Mouse (Mus musculus): ENCODE measurements around the gene Fibp. TPM values are rescaled to one million over a fixed set of nuclear protein-coding genes. Genes with fewer than 3 reads are reported as not detected.
A peak's percentile ranks its signal among the peaks of the same experiment; 100 is the strongest.
"Not testable (repeated sequence)": the region's sequence is repeated elsewhere in the genome, so short reads cannot be mapped to it uniquely, and the experiment has no call there.

Gene Fibp
- polyA plus RNA-seq, 1 experiment from 2014 or later = 133 TPM

- Histone ChIP-seq H3K9ac (replicated peaks; ENCODE audit: low read depth) (peak within 1 kb of the TSS; percentile 27), H3K4me3 (ENCODE audit: low read depth, low read length) (peak within 1 kb of the TSS; percentile 39), H3K27me3 (replicated peaks; ENCODE audit: insufficient read depth, low read length) (no peaks in the 10 kb centered on the region), H3K27ac (ENCODE audit: low read length) (peak within 1 kb of the TSS; percentile 98), H3K4me1 (ENCODE audit: insufficient read depth, low read depth, low read length) (peaks cover 21% of the 10 kb centered on the region; the same call in 1 of the 2 replicates), H3K9me3 (ENCODE audit: low read length) (no peaks in the 10 kb centered on the region), H3K4me2 (replicated peaks; ENCODE audit: low read depth, low read length) (peak within 1 kb of the TSS; percentile 69), H3K36me3 (ENCODE audit: insufficient read depth, low read length) (peaks cover 7% of the 10 kb centered on the region)
- DNase-seq (ENCODE audit: low spot score) (peak; percentile 99), ATAC-seq (peak; percentile 66)
- WGBS = 0% methylated on average over 39 of the region's 39 CpGs
- TF ChIP-seq CTCF (IDR thresholded peaks at IDR 0.05) (peak; percentile 95), EP300 (IDR thresholded peaks at IDR 0.05) (peak; percentile 85; the same call in 1 of the 2 replicates)
These were observed 27.5 kb downstream of the Fibp start, which contains the start of gene Mus81 for GRCm38 (mm10) chr19:5487768-5488550. Gene Mus81, minus strand, starts transcription at chr19:5488402.

DNA sequence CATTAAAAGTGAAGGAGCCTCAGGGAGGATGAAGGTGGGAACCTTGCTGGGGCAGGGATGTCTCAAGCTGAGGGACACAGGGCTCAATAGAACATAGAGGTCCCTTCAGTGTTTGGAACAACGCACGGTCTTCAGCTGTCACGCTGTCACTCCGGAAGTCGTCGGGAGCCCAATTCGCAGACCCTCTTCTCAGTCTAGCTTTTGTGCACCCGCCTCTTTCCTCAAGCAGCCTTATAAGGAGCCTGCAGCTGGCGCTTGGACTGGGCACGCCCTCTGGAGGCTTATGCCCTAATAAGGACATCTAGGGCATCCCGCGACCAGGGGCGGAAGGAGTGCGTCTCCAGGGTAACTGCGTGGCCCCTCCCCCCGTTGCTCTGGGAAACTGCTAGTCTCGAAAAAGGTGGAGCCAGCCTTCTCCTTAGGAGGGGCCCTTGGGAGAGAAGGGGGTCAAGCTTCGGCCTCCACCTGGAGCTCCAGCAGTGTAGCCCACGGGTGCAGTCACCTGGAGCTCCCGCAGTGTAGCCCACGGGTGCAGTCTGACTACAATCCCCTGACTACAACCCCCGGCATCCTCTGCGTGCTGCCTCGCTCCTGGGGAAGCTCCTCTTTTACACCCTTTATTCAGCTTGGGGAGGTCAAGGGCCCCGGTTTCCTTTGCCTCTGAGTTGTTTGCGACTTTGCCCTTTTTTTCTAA, 28.6 kb downstream of the Fibp start:
- H3K27ac ChIP-seq (ENCODE audit: low read length) = peak overlapping the region; percentile 98
- ATAC-seq (peak; percentile 79), DNase-seq (ENCODE audit: low spot score) (peak; percentile 99)
- peak overlapping the region; percentile 69 for H3K4me2 ChIP-seq (replicated peaks; ENCODE audit: low read depth, low read length)
- H3K9ac ChIP-seq (replicated peaks; ENCODE audit: low read depth) = peak overlapping the region; percentile 27; the same call in 1 of the 2 replicates
- peaks cover 21% of the 10 kb centered on the region; the same call in 1 of the 2 replicates for H3K4me1 ChIP-seq (ENCODE audit: insufficient read depth, low read depth, low read length)
- no peaks in the 10 kb centered on the region for H3K27me3 ChIP-seq (replicated peaks; ENCODE audit: insufficient read depth, low read length)
- WGBS = under 1% methylated on average over 26 of the region's 26 CpGs
- peak overlapping the region; percentile 39 for H3K4me3 ChIP-seq (ENCODE audit: low read depth, low read length)
- TF ChIP-seq EP300 (IDR thresholded peaks at IDR 0.05) (no peak), CTCF (IDR thresholded peaks at IDR 0.05) (peak; percentile 41)
- peaks cover 9% of the 10 kb centered on the region for H3K36me3 ChIP-seq (ENCODE audit: insufficient read depth, low read length)
- H3K9me3 ChIP-seq (ENCODE audit: low read length) = no peaks in the 10 kb centered on the region

- peaks cover 13% of the 10 kb centered on the region for H3K36me3 ChIP-seq (ENCODE audit: insufficient read depth, low read length)
- H3K27me3 ChIP-seq (replicated peaks; ENCODE audit: insufficient read depth, low read length); H3K9ac ChIP-seq (replicated peaks; ENCODE audit: low read depth); ATAC-seq; DNase-seq (ENCODE audit: low spot score); H3K9me3 ChIP-seq (ENCODE audit: low read length): not testable (repeated sequence)
- 0 out of 2 replicates have a peak overlapping the region, but pooled peaks have one; percentile 94 for H3K4me3 ChIP-seq (ENCODE audit: low read depth, low read length)
- H3K4me1 ChIP-seq (ENCODE audit: insufficient read depth, low read depth, low read length) = peaks cover 21% of the 10 kb centered on the region; the same call in 1 of the 2 replicates
- peak overlapping the region; percentile 98; the same call in 1 of the 2 replicates for H3K27ac ChIP-seq (ENCODE audit: low read length)
- 34% methylated on average over 10 of the region's 10 CpGs for WGBS
- H3K4me2 ChIP-seq (replicated peaks; ENCODE audit: low read depth, low read length) = peak overlapping the region; percentile 69; the same call in 1 of the 2 replicates
These were observed 29.3 kb downstream of the Fibp start for GRCm38 (mm10) chr19:5489721-5490120.

- Histone ChIP-seq H3K27ac (ENCODE audit: low read length) (peak within 1 kb of the TSS; percentile 98), H3K9me3 (ENCODE audit: low read length) (no peaks in the 10 kb centered on the region), H3K9ac (replicated peaks; ENCODE audit: low read depth) (peak within 1 kb of the TSS; percentile 96), H3K4me1 (ENCODE audit: insufficient read depth, low read depth, low read length) (peaks cover 21% of the 10 kb centered on the region; the same call in 1 of the 2 replicates), H3K4me3 (ENCODE audit: low read depth, low read length) (peak within 1 kb of the TSS; percentile 94), H3K27me3 (replicated peaks; ENCODE audit: insufficient read depth, low read length) (no peaks in the 10 kb centered on the region), H3K4me2 (replicated peaks; ENCODE audit: low read depth, low read length) (peak within 1 kb of the TSS; percentile 76), H3K36me3 (ENCODE audit: insufficient read depth, low read length) (peaks cover 14% of the 10 kb centered on the region)
- TF ChIP-seq CTCF (IDR thresholded peaks at IDR 0.05) (peak; percentile 35), EP300 (IDR thresholded peaks at IDR 0.05) (no peak)
- 3% methylated on average over 58 of the region's 62 CpGs for WGBS
- peak; percentile 99 for DNase-seq (ENCODE audit: low spot score)
- peak; percentile 59 for ATAC-seq
These were observed 30.0 kb downstream of the Fibp start, which contains the start of gene Cfl1 for GRCm38 (mm10) chr19:5490313-5490897. Gene Cfl1, plus strand, starts transcription at chr19:5490455.

DNA sequence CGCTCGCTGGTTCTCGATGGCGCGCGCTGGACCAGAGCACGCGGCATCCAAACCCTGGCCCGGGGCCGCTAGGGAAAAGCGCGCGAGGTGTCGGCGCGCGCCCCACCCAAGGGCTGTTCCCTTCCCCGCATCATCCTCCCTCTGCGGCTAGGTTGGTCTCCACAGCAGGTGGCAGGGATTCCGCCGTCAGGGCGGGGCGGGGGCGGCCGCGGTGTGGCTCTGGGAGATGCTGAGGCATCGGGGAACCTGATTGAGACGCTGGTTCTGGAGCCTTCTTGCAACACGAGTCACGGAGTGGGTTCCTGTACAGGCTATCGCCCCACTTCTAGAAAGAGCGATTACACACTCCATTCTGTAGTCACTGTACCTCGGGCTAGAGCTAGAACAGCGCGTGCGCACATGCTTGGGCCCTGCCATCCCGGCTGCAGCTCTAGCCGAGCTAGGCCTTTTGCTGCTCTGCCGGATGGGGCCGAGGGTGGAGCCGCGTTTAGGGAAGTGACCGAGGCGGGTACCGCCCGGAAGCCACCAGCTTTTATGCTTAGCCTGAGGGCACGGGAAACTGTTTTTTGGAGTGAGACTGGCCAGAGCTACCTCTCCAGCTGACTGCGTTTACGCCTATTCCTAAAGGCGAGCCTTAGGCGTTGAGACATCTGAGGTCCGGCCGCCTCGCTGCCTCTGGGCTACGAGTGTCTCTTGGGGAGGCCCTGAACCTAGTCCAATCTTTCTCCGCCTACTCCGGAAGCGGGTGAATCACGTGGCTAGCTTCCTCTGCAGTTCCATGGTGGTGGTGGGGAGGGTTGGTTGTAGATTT, 30.7 kb downstream of the Fibp start:
- 1% methylated on average over 54 of the region's 59 CpGs for WGBS
- peak overlapping the region; percentile 94 for H3K4me3 ChIP-seq (ENCODE audit: low read depth, low read length)
- no peaks in the 10 kb centered on the region for H3K9me3 ChIP-seq (ENCODE audit: low read length)
- peaks cover 16% of the 10 kb centered on the region; the same call in 1 of the 2 replicates for H3K4me1 ChIP-seq (ENCODE audit: insufficient read depth, low read depth, low read length)
- peak overlapping the region; percentile 76 for H3K4me2 ChIP-seq (replicated peaks; ENCODE audit: low read depth, low read length)
- H3K9ac ChIP-seq (replicated peaks; ENCODE audit: low read depth) = peak overlapping the region; percentile 96
- ATAC-seq (peak; percentile 30), DNase-seq (ENCODE audit: low spot score) (peak; percentile 94)
- H3K36me3 ChIP-seq (ENCODE audit: insufficient read depth, low read length) = peaks cover 21% of the 10 kb centered on the region
- TF ChIP-seq EP300 (IDR thresholded peaks at IDR 0.05) (peak; percentile 23; the same call in 1 of the 2 replicates), CTCF (IDR thresholded peaks at IDR 0.05) (no peak)
- H3K27me3 ChIP-seq (replicated peaks; ENCODE audit: insufficient read depth, low read length) = no peaks in the 10 kb centered on the region
- peak overlapping the region; percentile 98 for H3K27ac ChIP-seq (ENCODE audit: low read length)
